Mouse (Mus musculus) brain, embryonic 18.5 days (tissue): ENCODE data around the gene Ddc.

Source experiments
- DNase-seq: peaks from one replicate; pipeline ENCODE4 v3.0.0-alpha.2; 2012; ENCODE audit warnings: low read depth, low spot score

The Ddc gene

GRCm38 (mm10) chr11:11897645-11898357 lies at the start of gene Ddc:
Gene Ddc, minus strand, starts transcription at chr11:11898144.
- no peak for DNase-seq

DNA sequence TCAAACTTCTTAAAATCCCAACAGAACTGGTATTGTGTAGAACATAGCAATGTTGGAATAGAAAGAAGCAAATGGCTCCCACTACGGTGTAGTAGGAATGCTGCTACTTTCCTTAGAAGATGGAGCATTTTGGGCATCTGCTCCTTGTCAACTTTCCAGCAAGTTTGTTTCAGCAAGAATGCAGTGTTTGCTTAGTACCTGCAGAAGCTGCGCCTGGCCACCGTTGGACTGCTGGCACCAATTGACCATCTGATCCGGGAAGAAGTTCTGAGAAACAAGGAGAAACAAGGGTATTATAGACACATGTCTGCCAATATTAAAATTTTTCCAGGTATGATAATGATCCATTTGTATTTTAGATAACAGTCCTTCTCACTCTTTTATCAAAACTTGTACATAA lies 47.8 kb upstream of the Ddc start:
- no peak for DNase-seq

DNA sequence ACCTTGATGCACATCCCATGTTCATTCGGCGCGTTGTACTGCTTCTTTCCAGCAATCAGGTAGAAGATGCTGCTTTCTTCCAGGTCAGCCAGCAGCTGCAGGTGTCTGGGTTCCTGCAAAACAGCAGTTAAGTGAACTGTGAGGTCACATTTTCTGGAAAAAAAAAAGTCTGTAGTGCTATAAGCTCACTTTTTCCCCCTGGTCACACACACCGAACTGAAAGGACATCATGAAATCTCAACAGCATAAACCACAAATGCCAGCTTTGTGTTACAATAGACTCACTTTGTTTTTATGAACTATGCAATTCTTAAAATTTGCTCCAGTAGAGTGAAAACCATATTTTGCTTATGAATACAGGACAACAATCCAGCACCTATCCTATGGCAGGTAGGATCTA lies 46.9 kb upstream of the Ddc start:
- DNase-seq, result no peak

GRCm38 (mm10) chr11:11944082-11944349 lies 46.1 kb upstream of the Ddc start:
- no peak for DNase-seq

DNA sequence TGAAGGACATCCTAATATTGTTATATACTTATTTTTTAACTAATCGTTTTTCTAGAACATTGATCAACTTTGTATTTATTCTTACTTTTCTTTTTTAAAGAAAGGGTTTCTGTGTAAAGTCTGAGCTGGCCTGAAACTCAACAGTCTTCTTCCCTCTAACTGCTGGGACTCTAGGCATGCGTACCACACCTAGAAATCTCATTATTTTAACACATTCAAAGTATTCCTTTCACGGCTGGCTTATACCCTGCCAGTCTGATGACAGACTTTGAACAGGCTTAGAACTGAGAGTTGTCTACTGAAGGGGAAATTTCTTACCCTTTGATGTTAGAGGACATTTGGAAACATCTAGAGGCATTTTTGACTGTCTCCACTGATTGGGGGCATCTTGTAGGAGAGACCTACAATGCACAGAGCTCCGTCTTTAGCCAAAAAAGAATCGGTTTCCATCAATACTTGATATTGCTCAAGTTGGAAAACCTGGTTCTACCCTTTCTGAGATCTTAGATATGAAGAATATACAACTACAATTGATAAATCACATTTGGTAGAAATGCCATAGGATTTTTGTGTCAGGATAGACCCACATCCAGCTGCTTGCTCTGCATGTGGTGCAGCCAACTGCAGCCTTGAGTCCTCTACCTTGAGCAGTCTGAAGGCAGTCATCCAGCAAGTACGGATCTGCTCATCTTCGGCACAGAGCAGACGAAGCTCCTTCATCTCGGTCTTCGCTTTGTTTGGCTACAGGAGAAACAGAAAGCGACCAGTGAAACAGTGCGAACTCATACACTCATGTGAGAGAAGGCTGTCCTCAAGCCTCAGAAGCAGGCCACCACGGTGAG lies 45.5 kb upstream of the Ddc start:
- DNase-seq, result no peak

DNA sequence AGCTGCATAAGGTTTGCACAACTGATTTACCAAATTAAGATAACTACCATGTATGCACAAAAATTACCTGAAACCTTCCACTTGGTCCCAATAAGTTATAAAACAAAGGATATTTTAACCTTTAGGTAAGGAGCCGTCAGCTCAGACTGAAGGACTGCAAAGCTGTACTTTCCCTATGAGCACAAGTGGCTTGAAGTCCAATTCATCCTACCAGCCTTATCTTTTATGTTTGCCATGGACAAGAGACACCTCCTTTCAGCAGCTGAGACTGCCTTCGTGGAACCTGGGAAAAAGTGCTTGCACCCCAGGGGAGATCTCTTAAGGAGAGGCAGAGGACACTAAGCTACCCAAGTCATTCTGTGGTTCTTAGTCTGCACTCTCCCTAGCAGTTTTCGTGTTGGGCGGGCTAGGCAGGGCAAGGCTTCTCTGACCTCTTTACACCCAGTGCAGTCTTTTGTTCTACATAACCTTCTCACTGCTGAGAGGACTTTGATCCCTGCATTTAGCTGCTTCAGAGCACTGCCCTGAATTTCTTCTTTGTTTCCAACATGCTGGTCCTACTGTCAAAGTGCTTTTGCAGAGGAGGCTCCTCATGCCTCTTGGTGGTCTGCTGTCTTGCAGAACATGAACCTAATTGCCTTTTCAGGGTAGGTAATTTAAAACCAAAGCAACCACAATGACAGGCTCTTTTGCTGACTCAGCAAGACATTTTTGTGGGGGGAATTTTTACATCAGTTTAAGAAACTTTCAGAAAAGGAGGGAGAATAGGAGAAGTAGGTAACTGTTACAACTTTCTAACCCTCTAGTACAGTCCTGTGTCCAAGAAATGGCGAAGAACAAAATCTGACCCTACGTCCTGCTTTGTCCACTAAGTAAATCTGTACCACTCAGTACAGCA lies 44.6 kb upstream of the Ddc start:
- no peak for DNase-seq

GRCm38 (mm10) chr11:11940833-11941681 lies 43.1 kb upstream of the Ddc start:
- no peak for DNase-seq

DNA sequence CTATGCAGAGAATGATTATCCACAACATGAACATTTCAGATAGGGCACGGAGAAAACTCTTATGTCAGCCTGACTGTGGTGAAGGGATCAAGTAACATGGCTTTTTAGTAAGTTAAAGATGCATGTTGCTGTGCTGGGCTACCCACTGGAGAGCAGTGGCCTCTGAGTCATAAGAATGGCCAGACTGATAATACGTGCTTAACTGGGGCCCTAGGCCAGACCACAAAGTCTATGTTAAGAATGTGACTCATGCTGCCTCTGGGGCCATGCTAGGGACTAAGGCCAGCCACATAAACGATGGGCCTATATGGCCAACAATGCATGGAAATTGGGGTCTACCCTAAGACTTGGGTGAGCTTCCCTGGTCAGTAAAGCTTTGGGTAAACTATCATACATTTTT lies 41.7 kb upstream of the Ddc start:
- no peak for DNase-seq

DNA sequence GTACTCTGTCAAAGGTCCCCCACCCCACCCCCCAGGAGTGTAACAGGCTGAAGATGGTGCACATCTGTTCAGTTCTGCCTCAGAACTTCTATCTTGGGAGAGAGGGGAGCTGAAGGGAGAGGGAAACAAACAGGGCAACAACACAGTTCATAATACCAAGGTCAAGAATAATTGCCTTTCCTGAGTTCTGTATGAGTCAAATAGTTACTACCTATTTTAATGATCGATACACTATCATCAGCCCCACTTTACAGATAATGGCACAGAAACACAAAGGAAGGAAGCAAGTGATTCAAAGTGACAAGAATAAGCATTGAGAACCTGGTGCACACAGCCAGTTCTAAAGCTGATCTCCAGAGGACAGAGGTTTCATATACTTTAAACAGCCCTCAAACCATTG lies 40.6 kb upstream of the Ddc start:
- DNase-seq, result no peak

- no peak for DNase-seq
These were observed 39.5 kb upstream of the Ddc start for GRCm38 (mm10) chr11:11937340-11938030.

DNA sequence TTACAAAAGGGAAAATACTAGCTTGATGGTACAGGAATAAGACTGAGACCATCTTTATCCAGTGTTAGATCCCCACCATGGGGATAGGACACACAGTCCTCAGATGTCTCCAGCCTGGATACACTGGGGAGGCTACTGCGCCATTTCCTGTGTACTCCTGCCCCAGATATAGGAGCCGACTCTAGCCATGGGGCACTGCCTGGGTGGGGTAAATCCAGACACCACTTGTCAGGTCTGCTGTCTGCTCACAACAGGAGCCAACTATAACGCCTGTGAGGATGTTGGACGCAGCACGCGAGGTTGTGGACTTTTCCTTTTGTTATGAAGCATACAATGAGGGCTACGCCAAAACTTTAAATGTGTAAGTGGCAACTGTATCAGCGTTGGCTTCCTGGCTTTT lies 36.9 kb upstream of the Ddc start:
- DNase-seq, result no peak

DNA sequence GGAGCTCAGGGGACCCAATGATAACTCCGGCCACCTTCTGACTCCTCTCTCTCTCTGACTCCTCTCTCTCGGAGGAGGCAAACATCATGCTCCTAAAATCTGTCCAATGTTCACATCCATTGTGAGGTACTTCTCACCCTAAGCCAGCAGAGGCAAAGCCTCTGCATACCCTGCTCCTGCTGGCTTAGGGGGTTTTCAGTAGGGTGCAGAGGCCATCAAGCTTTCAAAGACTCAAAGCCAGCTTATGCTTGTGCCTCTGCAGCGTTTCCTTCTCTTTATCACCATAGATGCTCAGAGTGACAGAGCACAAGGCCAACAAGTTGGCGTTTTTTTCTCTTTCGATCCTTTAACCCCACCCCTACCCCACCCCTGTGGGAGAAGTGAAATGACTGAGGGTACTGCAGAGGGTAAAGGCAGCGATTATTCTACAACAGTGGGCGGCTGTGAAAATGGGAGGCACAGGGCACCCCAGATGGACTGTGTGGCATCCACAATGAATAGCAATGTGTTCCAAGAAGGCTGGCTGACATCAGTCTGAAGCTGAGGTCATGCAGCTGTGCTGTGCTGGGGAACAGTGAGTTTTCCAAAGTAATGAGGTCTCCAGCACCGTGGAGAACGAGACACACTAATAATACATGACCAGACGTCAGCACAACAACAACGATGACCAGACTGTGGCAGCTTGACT lies 34.3 kb upstream of the Ddc start:
- no peak for DNase-seq

- DNase-seq, result no peak
These were observed 33.7 kb upstream of the Ddc start for GRCm38 (mm10) chr11:11931688-11932087.

GRCm38 (mm10) chr11:11930527-11930926 lies 32.6 kb upstream of the Ddc start:
- no peak for DNase-seq

- no peak for DNase-seq
These were observed 31.1 kb upstream of the Ddc start for GRCm38 (mm10) chr11:11929059-11929458.

GRCm38 (mm10) chr11:11928586-11928985 lies 30.6 kb upstream of the Ddc start:
- no peak for DNase-seq

DNA sequence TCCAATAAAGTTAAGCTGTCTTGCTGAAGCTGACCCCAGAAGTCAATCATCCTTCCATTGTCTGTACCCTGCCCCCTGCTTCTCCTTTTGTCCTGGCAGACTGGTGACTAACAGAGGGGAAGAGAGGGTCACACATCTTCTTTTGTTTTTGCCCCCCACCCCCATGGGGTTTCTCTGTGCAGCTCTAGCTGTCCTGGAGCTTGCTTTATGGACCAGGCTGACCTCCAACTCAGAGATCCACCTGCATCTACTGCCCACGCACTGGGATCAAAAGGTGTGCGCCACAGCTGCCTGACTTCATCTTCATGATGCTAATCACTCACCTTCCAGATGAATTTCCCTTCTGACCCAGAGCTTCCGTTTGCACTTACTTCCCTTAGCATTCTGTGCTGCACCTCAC lies 26.0 kb upstream of the Ddc start:
- no peak for DNase-seq

DNA sequence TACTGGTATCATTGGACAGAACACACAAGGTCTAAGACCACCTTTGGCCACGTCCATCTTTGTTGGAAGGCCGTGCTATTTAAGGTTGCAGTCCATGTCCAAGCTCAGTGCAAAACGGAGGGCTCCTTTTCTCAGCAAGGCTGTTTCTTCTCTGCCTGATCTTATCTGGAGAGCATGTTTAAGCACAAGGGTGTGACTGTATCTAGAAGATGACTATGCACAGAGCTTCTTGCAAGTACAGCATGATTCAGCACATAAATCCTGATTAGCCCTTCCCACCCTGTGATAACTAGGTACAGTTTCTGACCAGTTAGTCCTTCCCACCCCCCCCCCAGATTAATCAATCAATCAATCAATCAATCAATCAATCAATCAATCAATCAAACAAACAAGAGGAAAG lies 25.4 kb upstream of the Ddc start:
- DNase-seq, result no peak

GRCm38 (mm10) chr11:11922106-11922505 lies 24.2 kb upstream of the Ddc start:
- no peak for DNase-seq

- no peak for DNase-seq
These were observed 9.9 kb upstream of the Ddc start for GRCm38 (mm10) chr11:11907703-11908413.
